Mouse (Mus musculus): ENCODE results near the gene Fam166b.

Gene Fam166b

GRCm38 (mm10) chr4:43428946-43429345 lies at the start of gene Fam166b:
Gene Fam166b (minus strand): TSS chr4:43429134.
- no peak for DNase-seq (ENCODE audit: low spot score)

DNA sequence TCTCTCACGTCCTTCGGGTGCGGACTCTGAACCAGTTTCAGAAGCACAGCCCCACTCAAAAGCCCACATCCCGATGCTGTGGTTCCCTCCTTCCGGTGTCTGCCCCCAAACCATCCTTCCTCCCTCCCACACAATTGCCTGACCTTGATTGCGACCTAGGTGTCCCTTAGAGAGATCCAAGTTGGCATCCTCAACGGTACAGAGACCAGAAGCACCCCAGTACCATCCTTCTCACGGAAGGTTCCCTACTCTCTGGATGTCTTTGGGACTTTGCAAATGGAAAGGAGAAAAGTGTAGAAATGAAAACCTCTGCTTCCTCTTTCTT lies 49.6 kb upstream of the Fam166b start:
- DNase-seq (ENCODE audit: low spot score), result no peak

- DNase-seq (ENCODE audit: low spot score), result peak; percentile 86
These were observed 49.1 kb upstream of the Fam166b start for GRCm38 (mm10) chr4:43477857-43478533.

- no peak for DNase-seq (ENCODE audit: low spot score)
These were observed 47.7 kb upstream of the Fam166b start for GRCm38 (mm10) chr4:43476604-43477003.

DNA sequence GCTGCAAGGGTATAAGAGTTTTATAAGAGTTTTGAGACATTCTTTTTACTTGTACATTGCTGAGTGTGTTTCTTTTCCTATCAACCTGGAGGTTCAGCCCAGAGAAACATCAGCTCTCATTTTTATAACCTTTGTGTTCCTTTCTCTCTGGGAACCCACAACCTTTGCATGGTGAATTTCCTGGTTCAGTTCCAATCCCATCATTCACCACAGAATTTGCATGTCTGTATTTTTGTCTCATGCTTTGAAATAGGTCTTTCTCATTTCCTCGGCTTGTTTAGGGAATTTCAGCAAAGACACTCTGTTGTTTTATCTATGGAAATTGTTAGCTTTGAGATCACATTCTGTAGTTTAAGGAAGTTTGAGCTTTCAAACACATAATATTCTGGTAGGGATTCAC lies 44.7 kb upstream of the Fam166b start:
- no peak for DNase-seq (ENCODE audit: low spot score)

GRCm38 (mm10) chr4:43470301-43470700 lies 41.4 kb upstream of the Fam166b start:
- DNase-seq (ENCODE audit: low spot score), result no peak

DNA sequence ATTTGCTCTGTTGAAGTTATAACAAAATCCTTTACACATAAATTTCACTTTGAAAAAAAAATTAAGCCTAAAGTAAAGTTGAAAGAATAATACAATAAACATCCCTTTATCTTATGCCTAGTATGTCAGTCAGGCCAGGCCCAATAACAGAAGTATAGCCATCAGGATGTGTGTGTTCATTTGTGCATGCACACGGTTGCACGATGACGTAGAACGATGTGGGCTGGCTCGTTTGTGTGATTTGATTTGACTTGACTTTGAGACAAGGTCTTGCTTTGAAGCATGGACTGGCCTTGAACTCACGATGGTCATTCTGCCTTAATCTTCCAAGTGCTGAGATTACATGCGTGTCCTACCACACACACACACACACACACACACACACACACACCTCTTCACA lies 37.9 kb upstream of the Fam166b start:
- DNase-seq (ENCODE audit: low spot score), result no peak

DNA sequence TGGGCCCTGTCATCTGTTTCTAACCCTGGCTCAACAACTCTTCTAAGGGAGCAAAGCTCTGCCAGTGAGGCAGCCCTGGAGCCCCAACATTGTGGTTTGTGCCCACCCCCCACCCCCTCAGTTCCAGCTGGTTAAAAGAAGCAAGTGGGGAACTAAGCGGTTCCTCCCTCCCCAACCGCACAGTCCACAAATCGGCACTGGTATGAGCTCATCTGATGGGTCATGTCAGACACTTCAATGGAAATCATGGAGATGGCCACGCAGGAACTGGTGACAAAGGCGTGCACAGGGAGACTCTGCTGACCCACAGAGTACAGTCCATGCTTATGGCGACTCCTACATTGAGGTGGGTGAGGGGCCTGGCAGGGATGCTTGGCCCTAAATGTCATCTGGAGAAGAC lies 37.0 kb upstream of the Fam166b start:
- no peak for DNase-seq (ENCODE audit: low spot score)

- DNase-seq (ENCODE audit: low spot score), result no peak
These were observed 34.2 kb upstream of the Fam166b start for GRCm38 (mm10) chr4:43463102-43463501.

GRCm38 (mm10) chr4:43457124-43457523 lies 28.2 kb upstream of the Fam166b start:
- DNase-seq (ENCODE audit: low spot score), result no peak

GRCm38 (mm10) chr4:43456470-43456869 lies 27.5 kb upstream of the Fam166b start:
- no peak for DNase-seq (ENCODE audit: low spot score)

DNA sequence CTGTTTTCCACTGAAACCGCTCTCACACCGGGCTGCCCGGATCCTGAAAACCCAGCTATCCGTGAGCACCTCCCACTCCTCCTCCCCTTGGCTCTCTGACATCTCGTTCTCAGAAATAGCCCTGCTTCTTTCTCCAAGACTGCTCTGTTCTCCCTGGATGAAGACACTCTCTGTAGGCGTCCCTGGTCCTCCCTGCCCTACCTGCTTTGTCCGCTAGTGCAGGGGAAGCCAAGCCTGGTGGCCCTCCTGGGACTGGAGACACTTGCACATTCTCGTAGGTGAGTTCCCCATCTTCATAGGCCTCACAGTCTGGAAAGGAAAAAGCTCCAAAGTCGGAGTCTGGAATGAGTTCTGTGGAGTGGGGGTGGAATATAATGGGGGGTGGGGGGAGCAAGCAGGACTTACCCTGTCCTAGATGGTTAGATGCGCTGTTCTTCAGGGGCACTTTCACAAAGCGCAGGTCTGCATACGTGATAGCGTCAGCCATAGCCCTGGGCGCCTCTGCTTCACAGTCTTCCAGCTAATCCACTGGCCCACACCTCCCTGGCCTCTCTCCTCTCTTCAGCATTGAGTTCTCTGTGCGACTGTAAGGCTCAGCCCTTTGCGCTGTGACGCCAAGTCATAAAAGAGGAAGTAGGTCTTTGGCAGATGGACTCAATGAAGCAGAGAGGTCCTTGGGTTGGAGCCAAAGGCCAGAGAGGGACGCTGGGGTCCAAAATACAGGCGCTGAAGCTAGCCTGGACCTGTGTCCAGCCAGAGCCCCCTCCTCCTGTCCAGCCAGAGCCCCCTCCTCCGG lies 25.3 kb upstream of the Fam166b start, which contains the start of gene Cd72:
TSS of gene Cd72 (minus strand) at position 588 of the 796 bp plus-strand sequence.
- no peak for DNase-seq (ENCODE audit: low spot score)

DNA sequence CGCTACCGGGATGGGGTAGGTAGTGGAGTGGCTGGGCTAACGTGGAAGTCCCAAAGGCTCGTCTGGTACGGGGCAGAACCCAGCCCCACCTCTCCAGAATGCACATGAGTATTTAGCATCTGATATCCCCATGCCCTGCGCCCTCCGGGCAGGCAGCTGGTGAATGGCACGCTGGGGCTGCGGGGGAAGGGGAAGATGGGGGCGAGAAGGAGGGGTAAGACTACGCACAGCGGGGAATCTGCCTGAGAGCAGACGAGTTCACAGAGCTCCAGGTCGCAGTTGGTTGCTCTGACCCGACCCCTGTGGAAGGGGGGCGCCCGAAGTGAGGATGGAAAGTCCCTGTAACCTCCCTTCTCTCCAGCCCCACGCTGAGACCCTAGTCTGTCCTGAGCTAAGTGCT lies 24.5 kb upstream of the Fam166b start:
- no peak for DNase-seq (ENCODE audit: low spot score)

- DNase-seq (ENCODE audit: low spot score), result no peak
These were observed 23.4 kb upstream of the Fam166b start for GRCm38 (mm10) chr4:43452315-43452714.

- DNase-seq (ENCODE audit: low spot score), result no peak
These were observed 19.6 kb upstream of the Fam166b start for GRCm38 (mm10) chr4:43448554-43448953.

- no peak for DNase-seq (ENCODE audit: low spot score)
These were observed 18.3 kb upstream of the Fam166b start for GRCm38 (mm10) chr4:43447251-43447650.

DNA sequence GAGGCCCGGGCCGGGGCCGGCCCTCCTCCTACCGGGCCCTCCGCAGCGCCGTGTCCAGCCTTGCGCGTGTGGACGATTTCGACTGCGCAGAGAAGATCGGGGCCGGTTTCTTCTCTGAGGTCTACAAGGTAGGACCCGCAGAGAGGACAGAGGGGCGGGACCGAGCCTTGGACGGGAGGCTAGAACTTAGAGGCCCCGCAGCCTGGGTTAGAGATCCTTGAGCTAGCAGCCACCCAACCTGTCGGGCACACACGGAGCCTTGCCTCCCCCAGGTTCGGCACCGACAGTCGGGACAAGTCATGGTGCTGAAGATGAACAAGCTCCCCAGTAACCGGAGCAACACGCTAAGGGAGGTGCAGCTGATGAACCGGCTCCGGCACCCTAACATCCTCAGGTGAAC lies 14.6 kb upstream of the Fam166b start:
- DNase-seq (ENCODE audit: low spot score), result peak; percentile 35

DNA sequence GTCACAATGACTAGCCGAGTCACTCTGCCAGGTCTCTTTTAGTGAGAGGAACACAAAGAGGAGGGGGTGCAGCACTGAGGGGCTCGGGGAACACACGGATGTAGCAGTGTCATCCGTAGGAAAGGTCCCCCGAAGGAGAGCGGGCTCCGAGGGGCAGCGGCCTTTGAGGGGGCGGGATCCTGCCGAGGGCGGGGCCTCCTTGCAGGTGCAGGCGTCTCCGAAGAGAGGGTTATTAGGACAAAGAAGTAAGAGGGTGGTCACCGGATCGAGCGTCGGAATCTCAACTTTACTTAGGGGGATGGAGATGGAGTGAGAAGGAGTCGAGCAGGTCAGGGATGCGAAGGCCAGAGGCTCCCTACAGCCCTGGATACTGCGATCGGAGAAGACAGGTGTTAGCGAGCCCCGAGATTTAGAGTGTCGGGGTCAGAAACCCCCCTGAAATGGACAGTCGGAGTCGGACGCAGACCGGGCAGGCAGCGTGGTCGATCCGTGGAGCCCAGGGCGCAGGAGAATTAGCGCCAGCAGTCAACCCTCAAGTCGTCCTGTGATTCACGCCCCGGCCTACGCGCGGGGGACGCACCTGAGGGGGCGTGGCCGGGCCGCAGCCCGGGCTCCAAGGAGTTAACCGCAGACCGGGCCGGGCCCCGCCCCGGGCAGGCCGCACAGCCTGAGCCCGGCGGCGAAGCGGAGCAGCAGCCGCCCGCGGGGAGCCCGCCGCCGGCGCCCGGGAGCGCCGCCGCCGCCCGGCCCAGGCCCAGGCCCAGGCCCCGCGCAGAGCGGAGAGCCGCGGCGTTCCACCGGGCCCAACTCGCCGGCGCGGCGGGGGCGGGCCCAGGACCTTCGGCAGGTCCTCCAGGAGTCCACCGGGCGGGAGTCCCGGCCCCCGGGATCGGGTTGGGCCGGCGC lies 13.8 kb upstream of the Fam166b start:
- peak; percentile 83 for DNase-seq (ENCODE audit: low spot score)

DNA sequence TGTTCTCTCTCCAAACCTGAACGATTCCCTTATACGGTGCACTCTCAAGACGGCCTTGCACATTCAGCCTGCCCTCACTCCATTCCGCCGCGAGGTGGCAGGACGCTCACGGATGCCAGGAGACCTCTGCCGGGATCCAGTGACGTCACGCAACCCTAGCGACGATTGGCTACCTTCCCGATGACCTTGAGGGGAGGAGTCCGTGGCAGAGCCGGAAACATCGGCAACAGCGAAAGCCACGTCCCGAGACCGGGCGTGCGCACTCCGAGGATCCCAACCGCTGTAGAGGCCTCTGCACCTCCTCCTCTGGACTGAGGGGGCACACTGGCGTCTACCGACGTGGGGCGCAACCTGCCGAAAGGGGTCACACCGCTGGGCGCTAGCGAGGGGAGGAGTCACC lies 13.1 kb upstream of the Fam166b start:
- DNase-seq (ENCODE audit: low spot score), result peak; percentile 99

- DNase-seq (ENCODE audit: low spot score), result no peak
These were observed 12.7 kb upstream of the Fam166b start, which contains the start of gene Tesk1 for GRCm38 (mm10) chr4:43441639-43442038. Gene Tesk1 (plus strand): TSS chr4:43441939.

GRCm38 (mm10) chr4:43432832-43433231 lies 3.9 kb upstream of the Fam166b start:
- no peak for DNase-seq (ENCODE audit: low spot score)

- peak; percentile 89 for DNase-seq (ENCODE audit: low spot score)
These were observed 2.8 kb upstream of the Fam166b start for GRCm38 (mm10) chr4:43431690-43432089.
